Mouse (Mus musculus): ENCODE data around the gene Pth2r. TPM values are rescaled to one million over a fixed set of nuclear protein-coding genes. Genes with fewer than 3 reads are reported as not detected.

Gene Pth2r
- 0.93 and 1.1 TPM in 2 replicates for polyA plus RNA-seq (2014; fragmentation: Nextera tagmentation; extraction: Ambion mirVana)

- no peaks in the 10 kb centered on the region for H3K9me3 ChIP-seq (ENCODE audit: control insufficient read depth, low read length)
- DNase-seq, result no peak
- H3K27ac ChIP-seq (replicated peaks; ENCODE audit: low read depth, low read length), result no peak within 1 kb of the TSS
- no peaks in the 10 kb centered on the region for H3K36me3 ChIP-seq (ENCODE audit: control insufficient read depth, insufficient read depth, low read length)
- no peaks in the 10 kb centered on the region for H3K27me3 ChIP-seq (ENCODE audit: control insufficient read depth, insufficient read depth, low read length)
- H3K9ac ChIP-seq (replicated peaks; ENCODE audit: low read length), result no peak within 1 kb of the TSS
- 72% methylated on average over 6 of the region's 6 CpGs for WGBS
- H3K4me2 ChIP-seq (ENCODE audit: low read length), result no peak within 1 kb of the TSS
- no peak within 1 kb of the TSS for H3K4me3 ChIP-seq (replicated peaks; ENCODE audit: low read depth, low read length)
- H3K4me1 ChIP-seq (ENCODE audit: control insufficient read depth, insufficient read depth, low read length), result no peaks in the 10 kb centered on the region
- no peak for ATAC-seq (ENCODE audit: low FRiP score, low TSS enrichment)
These were observed at the start of gene Pth2r for GRCm38 (mm10) chr1:65281756-65282155. Gene Pth2r, plus strand, starts transcription at chr1:65282056.

GRCm38 (mm10) chr1:65237712-65238111 lies 44.1 kb upstream of the Pth2r start:
- no peak overlapping the region for H3K27ac ChIP-seq (replicated peaks; ENCODE audit: low read depth, low read length)
- 95% methylated on average over 3 of the region's 3 CpGs for WGBS
- no peaks in the 10 kb centered on the region for H3K4me1 ChIP-seq (ENCODE audit: control insufficient read depth, insufficient read depth, low read length)
- DNase-seq (no peak), ATAC-seq (ENCODE audit: low FRiP score, low TSS enrichment) (no peak)
- H3K27me3 ChIP-seq (ENCODE audit: control insufficient read depth, insufficient read depth, low read length), result no peaks in the 10 kb centered on the region
- no peaks in the 10 kb centered on the region for H3K9me3 ChIP-seq (ENCODE audit: control insufficient read depth, low read length)
- H3K4me3 ChIP-seq (replicated peaks; ENCODE audit: low read depth, low read length), result no peak overlapping the region
- H3K4me2 ChIP-seq (ENCODE audit: low read length), result no peak overlapping the region
- H3K36me3 ChIP-seq (ENCODE audit: control insufficient read depth, insufficient read depth, low read length), result peaks cover 28% of the 10 kb centered on the region
- no peak overlapping the region for H3K9ac ChIP-seq (replicated peaks; ENCODE audit: low read length)

GRCm38 (mm10) chr1:65245637-65246036 lies 36.2 kb upstream of the Pth2r start:
- no peak overlapping the region for H3K27ac ChIP-seq (replicated peaks; ENCODE audit: low read depth, low read length)
- ATAC-seq (ENCODE audit: low FRiP score, low TSS enrichment), result no peak
- H3K27me3 ChIP-seq (ENCODE audit: control insufficient read depth, insufficient read depth, low read length), result no peaks in the 10 kb centered on the region
- no peaks in the 10 kb centered on the region for H3K9me3 ChIP-seq (ENCODE audit: control insufficient read depth, low read length)
- WGBS, result 96% methylated on average over 1 of the region's 1 CpGs
- peaks cover 21% of the 10 kb centered on the region for H3K36me3 ChIP-seq (ENCODE audit: control insufficient read depth, insufficient read depth, low read length)
- no peaks in the 10 kb centered on the region for H3K4me1 ChIP-seq (ENCODE audit: control insufficient read depth, insufficient read depth, low read length)
- no peak overlapping the region for H3K4me2 ChIP-seq (ENCODE audit: low read length)
- no peak overlapping the region for H3K4me3 ChIP-seq (replicated peaks; ENCODE audit: low read depth, low read length)
- no peak for DNase-seq
- no peak overlapping the region for H3K9ac ChIP-seq (replicated peaks; ENCODE audit: low read length)

GRCm38 (mm10) chr1:65280461-65280860 lies 1.4 kb upstream of the Pth2r start:
- Histone ChIP-seq H3K9ac (replicated peaks; ENCODE audit: low read length) (no peak overlapping the region), H3K4me2 (ENCODE audit: low read length) (no peak overlapping the region), H3K36me3 (ENCODE audit: control insufficient read depth, insufficient read depth, low read length) (no peaks in the 10 kb centered on the region), H3K9me3 (ENCODE audit: control insufficient read depth, low read length) (no peaks in the 10 kb centered on the region), H3K4me3 (replicated peaks; ENCODE audit: low read depth, low read length) (no peak overlapping the region), H3K4me1 (ENCODE audit: control insufficient read depth, insufficient read depth, low read length) (no peaks in the 10 kb centered on the region), H3K27ac (replicated peaks; ENCODE audit: low read depth, low read length) (no peak overlapping the region), H3K27me3 (ENCODE audit: control insufficient read depth, insufficient read depth, low read length) (no peaks in the 10 kb centered on the region)
- DNase-seq (peak; percentile 3), ATAC-seq (ENCODE audit: low FRiP score, low TSS enrichment) (no peak)
- WGBS, result 23% methylated on average over 3 of the region's 3 CpGs

GRCm38 (mm10) chr1:65282766-65283165 lies 910 bp downstream of the Pth2r start:
- no peak overlapping the region for H3K4me2 ChIP-seq (ENCODE audit: low read length)
- 10% methylated on average over 6 of the region's 6 CpGs for WGBS
- H3K36me3 ChIP-seq (ENCODE audit: control insufficient read depth, insufficient read depth, low read length), result no peaks in the 10 kb centered on the region
- no peak overlapping the region for H3K9ac ChIP-seq (replicated peaks; ENCODE audit: low read length)
- ATAC-seq (ENCODE audit: low FRiP score, low TSS enrichment), result peak; percentile 31; the same call in 1 of the 2 replicates
- H3K27ac ChIP-seq (replicated peaks; ENCODE audit: low read depth, low read length), result no peak overlapping the region
- H3K4me3 ChIP-seq (replicated peaks; ENCODE audit: low read depth, low read length), result no peak overlapping the region
- no peaks in the 10 kb centered on the region for H3K4me1 ChIP-seq (ENCODE audit: control insufficient read depth, insufficient read depth, low read length)
- peak; percentile 87 for DNase-seq
- no peaks in the 10 kb centered on the region for H3K27me3 ChIP-seq (ENCODE audit: control insufficient read depth, insufficient read depth, low read length)
- H3K9me3 ChIP-seq (ENCODE audit: control insufficient read depth, low read length), result no peaks in the 10 kb centered on the region

- DNase-seq, result no peak
- Histone ChIP-seq H3K27me3 (ENCODE audit: control insufficient read depth, insufficient read depth, low read length) (peaks cover 15% of the 10 kb centered on the region), H3K9me3 (ENCODE audit: control insufficient read depth, low read length) (no peaks in the 10 kb centered on the region), H3K27ac (replicated peaks; ENCODE audit: low read depth, low read length) (no peak overlapping the region), H3K4me3 (replicated peaks; ENCODE audit: low read depth, low read length) (no peak overlapping the region), H3K9ac (replicated peaks; ENCODE audit: low read length) (no peak overlapping the region), H3K4me1 (ENCODE audit: control insufficient read depth, insufficient read depth, low read length) (peaks cover 7% of the 10 kb centered on the region), H3K4me2 (ENCODE audit: low read length) (no peak overlapping the region), H3K36me3 (ENCODE audit: control insufficient read depth, insufficient read depth, low read length) (no peaks in the 10 kb centered on the region)
- ATAC-seq (ENCODE audit: low FRiP score, low TSS enrichment), result no peak
- WGBS, result 71% methylated on average over 3 of the region's 3 CpGs
These were observed 26.6 kb downstream of the Pth2r start for GRCm38 (mm10) chr1:65308476-65308875.

GRCm38 (mm10) chr1:65311214-65311933 lies 29.5 kb downstream of the Pth2r start:
- under 1% methylated on average over 29 of the region's 29 CpGs for WGBS
- peak; percentile 51 for DNase-seq

GRCm38 (mm10) chr1:65312118-65312517 lies 30.3 kb downstream of the Pth2r start:
- H3K27ac ChIP-seq (replicated peaks; ENCODE audit: low read depth, low read length), result no peak overlapping the region
- H3K9ac ChIP-seq (replicated peaks; ENCODE audit: low read length), result 0 out of 2 replicates have a peak overlapping the region, but pooled peaks have one; percentile 24
- 13% methylated on average over 7 of the region's 7 CpGs for WGBS
- no peaks in the 10 kb centered on the region for H3K9me3 ChIP-seq (ENCODE audit: control insufficient read depth, low read length)
- no peaks in the 10 kb centered on the region for H3K36me3 ChIP-seq (ENCODE audit: control insufficient read depth, insufficient read depth, low read length)
- DNase-seq, result peak; percentile 90
- peak overlapping the region; percentile 40 for H3K4me3 ChIP-seq (replicated peaks; ENCODE audit: low read depth, low read length)
- H3K4me2 ChIP-seq (ENCODE audit: low read length), result peak overlapping the region; percentile 92
- H3K27me3 ChIP-seq (ENCODE audit: control insufficient read depth, insufficient read depth, low read length), result peaks cover 15% of the 10 kb centered on the region
- 0 out of 2 replicates have a peak, but pooled peaks have one; percentile 17 for ATAC-seq (ENCODE audit: low FRiP score, low TSS enrichment)
- peaks cover 7% of the 10 kb centered on the region for H3K4me1 ChIP-seq (ENCODE audit: control insufficient read depth, insufficient read depth, low read length)

More at GRCm38 (mm10) chr1:65311214-65311933, 29.5 kb downstream of the Pth2r start:
- H3K27me3 ChIP-seq (ENCODE audit: control insufficient read depth, insufficient read depth, low read length), result peaks cover 15% of the 10 kb centered on the region
- no peak overlapping the region for H3K27ac ChIP-seq (replicated peaks; ENCODE audit: low read depth, low read length)
- peak overlapping the region; percentile 40 for H3K4me3 ChIP-seq (replicated peaks; ENCODE audit: low read depth, low read length)
- H3K9ac ChIP-seq (replicated peaks; ENCODE audit: low read length), result peak overlapping the region; percentile 24; the same call in 1 of the 2 replicates
- peak; percentile 37; the same call in 1 of the 2 replicates for ATAC-seq (ENCODE audit: low FRiP score, low TSS enrichment)
- H3K9me3 ChIP-seq (ENCODE audit: control insufficient read depth, low read length), result no peaks in the 10 kb centered on the region
- H3K4me2 ChIP-seq (ENCODE audit: low read length), result peak overlapping the region; percentile 92
- peaks cover 7% of the 10 kb centered on the region for H3K4me1 ChIP-seq (ENCODE audit: control insufficient read depth, insufficient read depth, low read length)
- no peaks in the 10 kb centered on the region for H3K36me3 ChIP-seq (ENCODE audit: control insufficient read depth, insufficient read depth, low read length)

- no peak overlapping the region for H3K27ac ChIP-seq (replicated peaks; ENCODE audit: low read depth, low read length)
- peak; percentile 25 for DNase-seq
- H3K4me2 ChIP-seq (ENCODE audit: low read length), result no peak overlapping the region
- H3K9ac ChIP-seq (replicated peaks; ENCODE audit: low read length), result no peak overlapping the region
- WGBS, result 62% methylated on average over 2 of the region's 2 CpGs
- peaks cover 15% of the 10 kb centered on the region for H3K27me3 ChIP-seq (ENCODE audit: control insufficient read depth, insufficient read depth, low read length)
- H3K36me3 ChIP-seq (ENCODE audit: control insufficient read depth, insufficient read depth, low read length), result no peaks in the 10 kb centered on the region
- no peaks in the 10 kb centered on the region for H3K9me3 ChIP-seq (ENCODE audit: control insufficient read depth, low read length)
- peaks cover 7% of the 10 kb centered on the region for H3K4me1 ChIP-seq (ENCODE audit: control insufficient read depth, insufficient read depth, low read length)
- H3K4me3 ChIP-seq (replicated peaks; ENCODE audit: low read depth, low read length), result no peak overlapping the region
- no peak for ATAC-seq (ENCODE audit: low FRiP score, low TSS enrichment)
These were observed 31.0 kb downstream of the Pth2r start for GRCm38 (mm10) chr1:65312896-65313295.
